Mouse (Mus musculus): ENCODE data around the gene Mif4gd.

The Mif4gd gene

DNA sequence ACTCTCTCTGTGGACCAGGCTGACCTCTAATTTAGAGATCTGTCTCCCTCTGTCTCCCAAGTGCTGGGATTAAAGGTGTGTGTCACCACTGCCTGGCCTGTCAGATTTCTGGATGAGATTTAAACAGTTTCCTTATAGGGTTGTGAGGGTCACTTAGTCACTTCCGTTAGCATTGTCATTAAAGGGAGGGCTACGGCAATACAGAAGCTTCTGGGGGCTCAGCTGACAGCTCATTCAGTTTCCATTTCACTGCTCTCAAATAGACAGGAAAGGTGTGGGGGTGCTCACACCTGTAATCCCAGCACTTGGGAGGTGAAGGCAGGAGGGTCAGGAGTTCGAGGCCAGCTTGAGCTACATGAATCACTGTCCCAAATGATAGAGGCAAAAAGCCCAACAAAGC, 24.2 kb upstream of the Mif4gd start:
- H3K27me3 ChIP-seq (ENCODE audit: insufficient read depth, low read length) = no peaks in the 10 kb centered on the region
- 0 out of 2 replicates have a peak, but pooled peaks cover 4% of the 10 kb centered on the region for H3K36me3 ChIP-seq (ENCODE audit: insufficient read depth, low read length)
- H3K4me3 ChIP-seq (replicated peaks; ENCODE audit: low read length) = no peak overlapping the region
- no peaks in the 10 kb centered on the region for H3K9me3 ChIP-seq (ENCODE audit: low read length)
- TF ChIP-seq POU5F1 (IDR thresholded peaks at IDR 0.05; ENCODE audit: borderline replicate concordance, low read length) = no peak
- TF ChIP-seq CTCF (conservative IDR thresholded peaks at IDR 0.05; ENCODE audit: low read length) = no peak
- TF ChIP-seq NANOG (IDR thresholded peaks at IDR 0.05; ENCODE audit: borderline replicate concordance, low read length) = no peak
- peaks cover 85% of the 10 kb centered on the region for H3K4me1 ChIP-seq (replicated peaks; ENCODE audit: low read depth, low read length)

DNA sequence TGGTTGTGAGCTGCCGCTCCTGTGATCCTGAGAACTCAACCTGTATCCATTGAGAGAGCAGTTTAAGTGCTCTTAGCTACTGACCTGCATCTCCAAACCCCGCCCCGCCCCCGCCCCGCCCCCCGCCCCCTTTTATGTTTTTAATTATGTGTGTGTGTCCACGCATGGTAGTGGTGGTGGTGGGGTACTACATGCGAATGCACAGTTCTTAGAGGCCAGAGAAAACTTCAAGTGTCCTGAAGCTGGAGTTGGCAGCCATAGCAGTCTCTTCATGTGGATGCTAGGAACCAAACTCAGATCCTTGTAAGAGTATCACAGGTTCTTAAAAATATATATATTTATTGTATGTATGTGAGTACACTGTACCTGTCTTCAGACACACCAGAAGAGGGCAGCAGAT, 22.7 kb upstream of the Mif4gd start:
- no peaks in the 10 kb centered on the region for H3K27me3 ChIP-seq (ENCODE audit: insufficient read depth, low read length)
- peaks cover 86% of the 10 kb centered on the region for H3K4me1 ChIP-seq (replicated peaks; ENCODE audit: low read depth, low read length)
- TF ChIP-seq CTCF (conservative IDR thresholded peaks at IDR 0.05; ENCODE audit: low read length) (no peak), NANOG (IDR thresholded peaks at IDR 0.05; ENCODE audit: borderline replicate concordance, low read length) (no peak), POU5F1 (IDR thresholded peaks at IDR 0.05; ENCODE audit: borderline replicate concordance, low read length) (no peak)
- no peak overlapping the region for H3K4me3 ChIP-seq (replicated peaks; ENCODE audit: low read length)
- H3K36me3 ChIP-seq (ENCODE audit: insufficient read depth, low read length) = no peaks in the 10 kb centered on the region
- H3K9me3 ChIP-seq (ENCODE audit: low read length) = no peaks in the 10 kb centered on the region

DNA sequence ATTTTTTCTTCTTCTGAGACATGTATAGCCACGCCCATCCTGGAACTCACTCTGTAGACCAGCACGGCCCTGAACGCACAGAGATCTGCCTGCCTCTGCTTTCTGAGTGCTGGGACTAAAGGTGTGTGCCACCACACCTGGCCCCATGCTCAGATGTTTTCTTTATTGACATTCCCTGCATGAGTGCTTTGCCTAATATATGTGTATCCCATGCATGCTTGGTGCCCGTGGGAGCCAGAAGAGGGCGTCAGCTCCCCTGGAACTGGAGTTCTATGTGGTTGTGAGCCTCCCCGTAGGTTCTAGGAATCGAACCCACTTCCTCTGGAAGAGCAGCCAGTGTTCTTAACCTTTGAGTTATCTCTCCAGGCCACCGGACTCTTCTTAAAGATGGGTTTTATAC, 22.3 kb upstream of the Mif4gd start:
- TF ChIP-seq CTCF (conservative IDR thresholded peaks at IDR 0.05; ENCODE audit: low read length) (0 out of 2 replicates have a peak, but pooled peaks have one; percentile 8), NANOG (IDR thresholded peaks at IDR 0.05; ENCODE audit: borderline replicate concordance, low read length) (no peak)
- H3K4me1 ChIP-seq (replicated peaks; ENCODE audit: low read depth, low read length) = peaks cover 86% of the 10 kb centered on the region
- no peak overlapping the region for H3K4me3 ChIP-seq (replicated peaks; ENCODE audit: low read length)
- no peaks in the 10 kb centered on the region for H3K9me3 ChIP-seq (ENCODE audit: low read length)
- no peaks in the 10 kb centered on the region for H3K27me3 ChIP-seq (ENCODE audit: insufficient read depth, low read length)
- no peaks in the 10 kb centered on the region for H3K36me3 ChIP-seq (ENCODE audit: insufficient read depth, low read length)

DNA sequence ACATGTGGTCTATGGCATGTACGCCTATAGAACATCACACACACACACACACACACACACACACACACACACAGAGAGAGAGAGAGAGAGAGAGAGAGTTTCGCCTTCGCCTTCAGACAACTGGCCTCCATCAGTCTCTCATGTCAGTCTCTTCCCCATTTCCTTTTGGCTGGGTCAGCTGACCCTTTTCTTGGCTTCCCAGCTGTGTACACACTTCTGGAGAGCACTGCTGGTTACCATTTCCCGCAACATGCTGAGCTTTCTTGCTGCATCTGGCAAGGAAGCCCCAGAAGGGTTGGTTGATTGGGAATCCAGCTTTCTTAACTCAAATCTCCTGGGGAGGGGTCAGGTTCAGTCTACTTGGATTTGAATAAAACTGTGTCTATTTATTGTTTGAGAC, 21.3 kb upstream of the Mif4gd start:
- TF ChIP-seq CTCF (conservative IDR thresholded peaks at IDR 0.05; ENCODE audit: low read length) = no peak
- no peak for TF ChIP-seq POU5F1 (IDR thresholded peaks at IDR 0.05; ENCODE audit: borderline replicate concordance, low read length)
- no peak for TF ChIP-seq NANOG (IDR thresholded peaks at IDR 0.05; ENCODE audit: borderline replicate concordance, low read length)
- H3K36me3 ChIP-seq (ENCODE audit: insufficient read depth, low read length) = no peaks in the 10 kb centered on the region
- no peaks in the 10 kb centered on the region for H3K27me3 ChIP-seq (ENCODE audit: insufficient read depth, low read length)
- H3K4me3 ChIP-seq (replicated peaks; ENCODE audit: low read length) = no peak overlapping the region
- H3K9me3 ChIP-seq (ENCODE audit: low read length) = no peaks in the 10 kb centered on the region
- H3K4me1 ChIP-seq (replicated peaks; ENCODE audit: low read depth, low read length) = peaks cover 83% of the 10 kb centered on the region

DNA sequence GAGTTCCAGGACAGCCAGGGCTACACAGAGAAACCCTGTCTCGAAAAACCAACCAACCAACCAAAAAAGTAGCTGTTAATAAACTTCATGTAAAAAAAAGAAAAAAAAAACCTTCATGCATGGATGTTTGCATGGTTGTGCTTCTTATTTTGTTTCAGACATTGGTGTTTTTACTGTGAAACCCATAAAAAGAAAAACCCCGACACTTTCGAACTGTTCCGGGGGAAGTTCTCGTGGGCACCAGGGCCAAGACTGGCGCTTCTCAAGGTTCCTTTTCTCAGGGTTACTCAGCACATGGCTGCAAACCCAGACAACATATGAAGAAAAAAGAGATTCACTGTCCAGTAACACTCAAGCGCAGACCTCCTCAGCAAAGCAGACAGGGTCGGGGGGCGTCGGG, 20.1 kb upstream of the Mif4gd start:
- peaks cover 73% of the 10 kb centered on the region for H3K4me1 ChIP-seq (replicated peaks; ENCODE audit: low read depth, low read length)
- no peaks in the 10 kb centered on the region for H3K27me3 ChIP-seq (ENCODE audit: insufficient read depth, low read length)
- H3K4me3 ChIP-seq (replicated peaks; ENCODE audit: low read length) = no peak overlapping the region
- no peaks in the 10 kb centered on the region for H3K36me3 ChIP-seq (ENCODE audit: insufficient read depth, low read length)
- TF ChIP-seq POU5F1 (IDR thresholded peaks at IDR 0.05; ENCODE audit: borderline replicate concordance, low read length) (no peak), NANOG (IDR thresholded peaks at IDR 0.05; ENCODE audit: borderline replicate concordance, low read length) (no peak)
- H3K9me3 ChIP-seq (ENCODE audit: low read length) = no peaks in the 10 kb centered on the region

DNA sequence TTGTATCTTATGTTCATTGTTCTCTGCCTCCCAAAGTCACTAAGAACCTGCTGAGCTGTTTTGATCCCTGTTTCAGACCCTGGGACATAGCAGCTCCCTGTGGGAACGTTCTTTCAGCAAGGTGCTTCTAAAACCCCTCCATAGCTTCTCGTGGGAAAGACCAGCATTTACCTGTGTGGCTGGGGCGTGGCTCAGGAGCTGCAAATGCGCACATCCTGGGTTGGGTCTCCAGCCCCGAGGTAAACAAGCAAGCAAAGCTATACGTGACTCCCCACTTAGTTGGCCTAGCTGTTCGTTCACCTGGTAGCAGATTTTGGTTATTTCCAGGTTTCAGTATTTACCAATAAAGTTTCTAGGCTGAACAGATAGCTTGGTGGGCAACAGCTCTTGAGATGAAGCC, 19.5 kb upstream of the Mif4gd start:
- no peaks in the 10 kb centered on the region for H3K9me3 ChIP-seq (ENCODE audit: low read length)

DNA sequence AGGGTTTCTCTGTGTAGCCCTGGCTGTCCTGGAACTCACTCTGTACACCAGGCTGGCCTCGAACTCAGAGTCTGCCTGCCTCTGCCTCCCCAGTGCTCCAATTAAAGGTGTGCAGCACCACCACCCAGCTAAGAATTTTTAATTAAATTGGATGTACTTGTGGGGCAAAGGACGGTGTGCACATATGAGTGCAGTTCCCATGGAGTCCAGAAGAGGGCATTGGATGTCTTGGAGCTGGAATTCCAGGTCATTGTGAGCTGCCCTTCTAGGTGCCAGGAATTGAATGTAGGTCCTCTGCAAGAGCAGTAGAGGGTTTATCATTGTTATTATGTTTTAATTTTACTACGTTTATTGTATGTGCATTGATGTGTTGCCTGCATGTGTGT, 18.7 kb upstream of the Mif4gd start:
- H3K4me3 ChIP-seq (replicated peaks; ENCODE audit: low read length) = peak overlapping the region; percentile 55
- H3K9me3 ChIP-seq (ENCODE audit: low read length) = no peaks in the 10 kb centered on the region
- H3K36me3 ChIP-seq (ENCODE audit: insufficient read depth, low read length) = no peaks in the 10 kb centered on the region
- peaks cover 72% of the 10 kb centered on the region for H3K4me1 ChIP-seq (replicated peaks; ENCODE audit: low read depth, low read length)
- TF ChIP-seq CTCF (conservative IDR thresholded peaks at IDR 0.05; ENCODE audit: low read length) (peak; percentile 75), POU5F1 (IDR thresholded peaks at IDR 0.05; ENCODE audit: borderline replicate concordance, low read length) (no peak), NANOG (IDR thresholded peaks at IDR 0.05; ENCODE audit: borderline replicate concordance, low read length) (no peak)
- no peaks in the 10 kb centered on the region for H3K27me3 ChIP-seq (ENCODE audit: insufficient read depth, low read length)

More for the DNA sequence above, 19.5 kb upstream of the Mif4gd start:
- H3K36me3 ChIP-seq (ENCODE audit: insufficient read depth, low read length) = no peaks in the 10 kb centered on the region
- H3K4me3 ChIP-seq (replicated peaks; ENCODE audit: low read length) = peak overlapping the region; percentile 3; the same call in 1 of the 2 replicates
- H3K4me1 ChIP-seq (replicated peaks; ENCODE audit: low read depth, low read length) = peaks cover 71% of the 10 kb centered on the region
- TF ChIP-seq NANOG (IDR thresholded peaks at IDR 0.05; ENCODE audit: borderline replicate concordance, low read length) = no peak
- no peak for TF ChIP-seq CTCF (conservative IDR thresholded peaks at IDR 0.05; ENCODE audit: low read length)
- no peak for TF ChIP-seq POU5F1 (IDR thresholded peaks at IDR 0.05; ENCODE audit: borderline replicate concordance, low read length)
- no peaks in the 10 kb centered on the region for H3K27me3 ChIP-seq (ENCODE audit: insufficient read depth, low read length)

DNA sequence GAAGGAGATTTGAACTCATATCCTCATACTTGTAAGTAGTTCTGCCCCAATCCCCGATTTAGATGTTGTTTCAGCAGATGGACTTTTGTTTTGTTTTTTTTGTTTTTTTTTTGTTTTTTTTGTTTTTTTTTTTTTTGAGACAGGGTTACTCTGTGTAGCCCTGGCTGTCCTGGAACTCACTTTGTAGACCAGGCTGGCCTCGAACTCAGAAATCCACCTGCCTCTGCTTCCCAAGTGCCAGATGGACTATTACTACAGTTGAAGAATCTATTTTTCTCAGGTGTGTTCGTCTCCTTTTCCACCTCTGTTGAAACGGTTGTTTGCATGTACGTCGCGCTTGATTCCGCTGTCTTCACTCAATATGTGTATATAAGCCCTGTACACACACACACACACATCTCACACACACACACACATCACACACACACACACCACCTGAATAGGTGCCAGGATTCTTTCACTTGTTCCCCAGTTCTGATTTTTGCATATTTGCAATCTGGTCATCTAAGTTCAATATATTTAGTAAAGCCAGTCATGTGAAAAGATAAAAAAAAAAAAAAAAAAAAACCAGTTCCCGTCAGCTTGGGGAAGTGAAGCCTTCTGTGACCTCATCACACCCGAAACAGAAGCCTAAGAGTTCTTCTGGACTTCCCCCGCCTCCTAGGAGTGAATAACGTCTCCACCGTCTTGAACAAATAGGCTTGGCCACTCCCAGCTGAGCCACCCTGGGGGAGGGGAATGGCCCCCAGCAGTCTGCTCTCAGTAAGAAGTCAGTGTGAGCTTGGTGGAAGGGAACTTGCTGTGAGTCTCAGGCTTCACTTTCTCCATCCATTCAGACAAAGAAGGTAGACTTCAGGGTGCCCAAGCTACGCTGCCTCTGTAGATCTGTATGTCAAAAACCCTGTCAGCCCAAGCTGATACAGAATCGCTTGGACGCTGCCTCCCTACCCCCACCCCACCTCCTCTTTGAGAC, 18.0 kb upstream of the Mif4gd start:
- Histone ChIP-seq H3K36me3 (ENCODE audit: insufficient read depth, low read length) (peaks cover 5% of the 10 kb centered on the region), H3K4me3 (replicated peaks; ENCODE audit: low read length) (peak overlapping the region; percentile 55), H3K27me3 (ENCODE audit: insufficient read depth, low read length) (no peaks in the 10 kb centered on the region), H3K9me3 (ENCODE audit: low read length) (no peaks in the 10 kb centered on the region), H3K4me1 (replicated peaks; ENCODE audit: low read depth, low read length) (peaks cover 76% of the 10 kb centered on the region)
- TF ChIP-seq POU5F1 (IDR thresholded peaks at IDR 0.05; ENCODE audit: borderline replicate concordance, low read length) (no peak), NANOG (IDR thresholded peaks at IDR 0.05; ENCODE audit: borderline replicate concordance, low read length) (no peak), CTCF (conservative IDR thresholded peaks at IDR 0.05; ENCODE audit: low read length) (no peak)
